Mouse (Mus musculus) thymus, postnatal 25 days (tissue): ENCODE results near the gene Alox8.
A peak's percentile ranks its signal among the peaks of the same experiment; 100 is the strongest.

Source experiments
- DNase-seq: peaks from one replicate; pipeline ENCODE4 v3.0.0; 2022

The Alox8 gene

GRCm38 (mm10) chr11:69179512-69179911, 18.1 kb downstream of the Alox8 start:
- DNase-seq = no peak

- no peak for DNase-seq
Observed at GRCm38 (mm10) chr11:69178525-69178924, 19.1 kb downstream of the Alox8 start.

DNA sequence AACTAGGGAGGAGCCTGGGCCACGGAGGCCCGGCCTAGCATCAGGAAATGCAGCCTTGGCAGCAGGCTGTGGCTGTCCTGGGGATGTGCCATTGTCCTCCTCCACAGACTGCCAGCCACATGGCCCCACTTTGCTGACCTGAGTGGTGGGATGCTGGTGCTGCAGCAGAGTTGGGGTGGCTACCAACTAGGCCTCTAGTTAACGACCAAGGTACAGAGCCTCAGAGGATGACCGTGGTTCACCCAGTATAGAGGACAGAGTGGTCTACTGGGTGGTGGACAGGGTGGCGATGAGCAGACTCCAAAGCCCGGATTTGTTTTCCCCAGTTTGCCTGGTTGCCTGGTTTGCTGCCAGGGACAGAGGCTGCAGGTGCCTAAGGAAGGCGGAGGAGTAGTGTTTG, 22.9 kb downstream of the Alox8 start:
- DNase-seq = no peak

- no peak for DNase-seq
Observed at GRCm38 (mm10) chr11:69172606-69173005, 25.0 kb downstream of the Alox8 start.

- peak; percentile 45 for DNase-seq
Observed at GRCm38 (mm10) chr11:69171626-69172025, 26.0 kb downstream of the Alox8 start.

GRCm38 (mm10) chr11:69169313-69169712, 28.3 kb downstream of the Alox8 start:
- no peak for DNase-seq

DNA sequence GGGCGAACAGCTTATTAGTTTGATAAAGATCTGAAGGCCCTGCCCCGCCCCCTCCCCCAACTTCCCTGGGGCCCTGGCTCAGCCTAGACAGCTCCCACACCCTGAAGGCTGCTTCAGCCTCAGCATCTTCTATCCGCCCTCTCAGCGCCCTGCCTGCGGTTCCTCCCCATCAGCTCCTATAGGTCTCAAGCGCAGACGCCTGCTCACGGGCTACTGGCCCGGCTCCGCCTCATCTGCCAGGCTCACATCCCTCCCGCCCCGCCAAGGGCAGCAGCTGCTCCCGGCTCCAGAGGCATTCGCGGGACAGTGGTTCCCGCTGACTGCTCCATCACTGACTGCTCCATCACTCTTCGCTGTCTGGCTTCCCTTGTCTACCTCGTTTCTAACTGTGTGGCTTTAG, 40.8 kb downstream of the Alox8 start, which contains the start of gene Alox12b:
Alox12b (plus strand) TSS at position 190 of the 400 bp plus-strand sequence.
- DNase-seq = no peak

DNA sequence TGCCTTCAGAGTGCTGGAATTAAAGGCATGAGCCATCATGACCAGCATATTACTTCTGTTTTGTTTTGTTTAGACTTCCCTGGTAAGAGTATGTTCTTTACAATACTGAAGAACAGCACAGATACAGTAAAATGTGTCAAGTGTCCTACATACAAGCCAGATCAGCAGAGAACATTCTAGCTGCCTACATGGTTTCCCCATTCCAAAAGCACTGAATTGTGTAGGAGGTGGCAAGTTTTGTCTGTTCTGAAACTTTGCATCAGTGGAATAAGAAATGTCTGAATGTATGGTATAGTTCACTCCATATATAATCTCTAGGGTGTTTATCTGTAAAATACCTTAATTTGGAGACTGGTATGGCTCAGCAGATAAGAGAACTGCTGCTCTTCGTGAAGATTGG, 42.3 kb downstream of the Alox8 start:
- no peak for DNase-seq

DNA sequence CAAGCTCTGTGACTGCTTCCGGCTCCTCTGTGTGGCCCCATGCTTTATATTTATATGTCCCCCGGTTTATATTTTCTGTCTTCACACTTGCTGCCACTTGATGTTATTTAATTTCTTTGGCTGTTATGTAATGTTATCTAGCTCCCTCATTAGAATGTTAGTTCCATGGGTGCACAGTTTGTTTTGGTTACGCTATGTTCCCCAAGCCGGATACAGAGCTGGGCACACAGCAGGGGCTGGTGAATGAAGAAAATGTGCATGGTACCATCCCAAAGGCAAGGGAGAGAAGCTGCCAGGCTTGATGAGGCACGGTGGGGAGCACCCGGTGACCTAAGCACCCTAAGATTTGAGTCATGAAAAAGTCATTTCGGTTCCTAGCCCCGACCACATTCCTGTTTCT, 43.8 kb downstream of the Alox8 start:
- no peak for DNase-seq

DNA sequence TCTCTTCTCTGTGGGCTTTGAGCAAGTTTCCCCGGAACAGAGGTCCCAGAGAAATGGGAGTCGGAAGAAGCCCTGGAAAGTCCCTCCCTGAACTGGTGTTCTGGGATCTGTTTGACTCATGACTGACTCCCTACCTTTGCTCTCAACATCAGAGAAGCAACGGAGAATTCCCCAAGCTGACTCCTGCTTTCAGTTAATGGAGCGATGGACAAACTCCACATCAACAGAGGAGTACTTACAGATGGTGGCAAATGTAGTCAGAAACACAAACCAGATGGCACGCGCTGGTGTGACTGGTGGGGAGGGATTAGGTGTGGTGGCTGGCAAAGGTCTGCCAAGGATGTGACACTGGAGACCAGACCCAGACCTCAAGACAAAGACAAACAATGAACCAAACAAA, 46.6 kb downstream of the Alox8 start:
- DNase-seq = no peak

- peak; percentile 80 for DNase-seq
Observed at GRCm38 (mm10) chr11:69150444-69150843, 47.2 kb downstream of the Alox8 start.

DNA sequence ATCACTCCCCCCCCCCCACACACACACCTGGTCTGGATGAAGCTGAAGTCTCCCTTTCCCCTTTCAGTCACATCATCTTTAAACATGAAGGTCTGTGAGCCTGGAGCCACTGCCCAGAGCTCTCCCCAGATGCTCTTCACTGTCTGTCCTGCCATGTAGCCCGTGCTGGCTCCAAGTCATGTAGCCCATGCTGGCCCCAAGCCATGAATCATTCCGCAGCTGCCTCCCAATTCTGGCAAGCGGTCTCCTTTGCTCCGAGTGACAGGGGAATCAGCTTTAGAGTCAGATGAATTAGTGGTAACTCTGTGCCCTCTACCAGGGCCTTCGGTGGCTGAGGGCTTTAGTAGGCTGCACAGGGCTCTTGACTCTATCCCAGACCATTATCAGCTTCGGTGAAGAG, 47.9 kb downstream of the Alox8 start:
- no peak for DNase-seq

- DNase-seq = no peak
Observed at GRCm38 (mm10) chr11:69148451-69148960, 49.1 kb downstream of the Alox8 start.

GRCm38 (mm10) chr11:69147546-69147945, 50.1 kb downstream of the Alox8 start:
- no peak for DNase-seq

- no peak for DNase-seq
Observed at GRCm38 (mm10) chr11:69135361-69135760, 62.3 kb downstream of the Alox8 start.

DNA sequence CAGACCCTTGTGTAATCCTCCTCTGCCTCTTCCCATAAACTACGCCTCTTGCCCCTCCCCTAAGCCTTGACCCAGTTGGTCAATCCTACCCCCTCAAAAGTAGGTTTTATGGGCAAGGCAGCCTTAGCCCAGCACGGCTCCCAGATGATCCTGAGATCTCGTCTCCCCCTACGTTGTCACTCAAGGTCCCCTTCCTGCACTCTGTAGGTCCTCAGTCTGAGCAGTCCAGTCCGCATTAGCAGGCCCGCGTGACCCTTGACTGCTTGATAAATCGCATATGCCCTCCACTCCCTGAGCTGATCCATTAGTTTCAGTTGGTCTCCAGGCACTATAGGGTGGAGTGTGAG, 63.0 kb downstream of the Alox8 start:
- DNase-seq = no peak
